Mouse (Mus musculus): ENCODE results near the gene Ddx54.
A peak's percentile ranks its signal among the peaks of the same experiment; 100 is the strongest.

Gene Ddx54

GRCm38 (mm10) chr5:120645851-120646250 is 33.3 kb downstream of the Ddx54 start:
- no peak for DNase-seq (ENCODE audit: low spot score)

- DNase-seq (ENCODE audit: low spot score) = no peak
These were observed 34.8 kb downstream of the Ddx54 start for GRCm38 (mm10) chr5:120647361-120647760.

- no peak for DNase-seq (ENCODE audit: low spot score)
These were observed 35.4 kb downstream of the Ddx54 start for GRCm38 (mm10) chr5:120647814-120648491.

GRCm38 (mm10) chr5:120648569-120649373 is 36.2 kb downstream of the Ddx54 start, which contains the start of gene Rasal1:
TSS of gene Rasal1 (plus strand) at chr5:120648812.
- peak; percentile 38 for DNase-seq (ENCODE audit: low spot score)

GRCm38 (mm10) chr5:120649374-120649933 is 36.9 kb downstream of the Ddx54 start:
- peak; percentile 31 for DNase-seq (ENCODE audit: low spot score)

GRCm38 (mm10) chr5:120649938-120650337 is 37.4 kb downstream of the Ddx54 start:
- DNase-seq (ENCODE audit: low spot score) = no peak

GRCm38 (mm10) chr5:120651230-120651629 is 38.7 kb downstream of the Ddx54 start:
- DNase-seq (ENCODE audit: low spot score) = no peak

GRCm38 (mm10) chr5:120652915-120653701 is 40.6 kb downstream of the Ddx54 start:
- DNase-seq (ENCODE audit: low spot score) = no peak

GRCm38 (mm10) chr5:120653873-120654272 is 41.3 kb downstream of the Ddx54 start:
- no peak for DNase-seq (ENCODE audit: low spot score)

- DNase-seq (ENCODE audit: low spot score) = no peak
These were observed 43.8 kb downstream of the Ddx54 start for GRCm38 (mm10) chr5:120656281-120656751.

- no peak for DNase-seq (ENCODE audit: low spot score)
These were observed 48.3 kb downstream of the Ddx54 start for GRCm38 (mm10) chr5:120660816-120661215.

GRCm38 (mm10) chr5:120664888-120665287 is 52.3 kb downstream of the Ddx54 start:
- no peak for DNase-seq (ENCODE audit: low spot score)

- no peak for DNase-seq (ENCODE audit: low spot score)
These were observed 56.2 kb downstream of the Ddx54 start for GRCm38 (mm10) chr5:120668761-120669160.

- DNase-seq (ENCODE audit: low spot score) = no peak
These were observed 57.6 kb downstream of the Ddx54 start for GRCm38 (mm10) chr5:120670132-120670531.

- DNase-seq (ENCODE audit: low spot score) = no peak
These were observed 59.3 kb downstream of the Ddx54 start for GRCm38 (mm10) chr5:120671865-120672264.

GRCm38 (mm10) chr5:120673626-120674025 is 61.1 kb downstream of the Ddx54 start:
- peak; percentile 85 for DNase-seq (ENCODE audit: low spot score)

- peak; percentile 59 for DNase-seq (ENCODE audit: low spot score)
These were observed 61.9 kb downstream of the Ddx54 start for GRCm38 (mm10) chr5:120674229-120675145.

- no peak for DNase-seq (ENCODE audit: low spot score)
These were observed 65.0 kb downstream of the Ddx54 start for GRCm38 (mm10) chr5:120677516-120677915.

Measured in embryo, embryonic 10 days (tissue).